Mouse (Mus musculus) forebrain, embryonic 14.5 days (tissue): Measurements from ENCODE around the gene Timp2. TPM values are rescaled to one million over a fixed set of nuclear protein-coding genes. Genes with fewer than 3 reads are reported as not detected.
A peak's percentile ranks its signal among the peaks of the same experiment; 100 is the strongest.

Experiments used
- ATAC-seq: fragments of 200-750 bp; cut with Nextera tagmentation; 2 replicates; pipeline ENCODE4 v1.8.0; 2017; ENCODE audit warnings: mild to moderate bottlenecking, moderate library complexity
- DNase-seq: peaks from one replicate; pipeline ENCODE4 v3.0.0-alpha.2; 2015; ENCODE audit warnings: low spot score
- H3K27ac ChIP-seq: fragments of 300-500 bp; sonication (generic); 2 replicates; pipeline ENCODE4 v1.5.1; 2014; ENCODE audit warnings: low read depth, mild to moderate bottlenecking, control low read depth, low read length, moderate library complexity
- H3K27me3 ChIP-seq: fragments of 300-500 bp; sonication (generic); replicated peaks from 2 replicates; pipeline ENCODE4 v1.6.1; 2014; ENCODE audit warnings: low read length, control low read depth, mixed read lengths; ENCODE audit not compliant: control insufficient read depth, insufficient read depth
- H3K36me3 ChIP-seq: fragments of 300-500 bp; sonication (generic); 2 replicates; pipeline ENCODE4 v1.6.1; 2014; ENCODE audit warnings: low read length, control low read depth; ENCODE audit not compliant: control insufficient read depth, insufficient read depth
- H3K4me1 ChIP-seq: fragments of 300-500 bp; sonication (generic); 2 replicates; pipeline ENCODE4 v1.6.1; 2014; ENCODE audit warnings: antibody characterized with exemption, low read length, control low read depth; ENCODE audit not compliant: control insufficient read depth, insufficient read depth
- H3K4me2 ChIP-seq: fragments of 300-500 bp; sonication (generic); 2 replicates; pipeline ENCODE4 v1.6.1; 2014; ENCODE audit warnings: mild to moderate bottlenecking, control low read depth, low read length
- H3K4me3 ChIP-seq: fragments of 300-500 bp; sonication (generic); 2 replicates; pipeline ENCODE4 v1.5.1; 2014; ENCODE audit warnings: low read depth, low read length, control low read depth
- H3K9ac ChIP-seq: fragments of 300-500 bp; sonication (generic); 2 replicates; pipeline ENCODE4 v1.6.1; 2014; ENCODE audit warnings: mild to moderate bottlenecking, low read length, control low read depth, moderate library complexity
- H3K9me3 ChIP-seq: fragments of 300-500 bp; sonication (generic); replicated peaks from 2 replicates; pipeline ENCODE4 v1.6.1; 2016; ENCODE audit warnings: low read length, control low read depth, mixed read lengths; ENCODE audit not compliant: control insufficient read depth
- WGBS: fragments of 180-500 bp; shearing (Covaris S2); extraction: QIAGEN DNeasy Blood & Tissue Kit; methylation state at CpG from one replicate; pipeline ENCODE4 v1.1.7; 2014; 5-methylcytosine and 5-hydroxymethylcytosine counted together
- polyA plus RNA-seq: library from polyadenylated mRNA; unstranded; fragments of >200 nt; fragmentation: Nextera tagmentation; extraction: Ambion mirVana; gene quantifications from 2 replicates; pipeline ENCODE4 v1.2.1, GENCODE M21; 2014

Timp2 gene
- polyA plus RNA-seq, 1 experiment from 2014 or later: 62.9 TPM

DNA sequence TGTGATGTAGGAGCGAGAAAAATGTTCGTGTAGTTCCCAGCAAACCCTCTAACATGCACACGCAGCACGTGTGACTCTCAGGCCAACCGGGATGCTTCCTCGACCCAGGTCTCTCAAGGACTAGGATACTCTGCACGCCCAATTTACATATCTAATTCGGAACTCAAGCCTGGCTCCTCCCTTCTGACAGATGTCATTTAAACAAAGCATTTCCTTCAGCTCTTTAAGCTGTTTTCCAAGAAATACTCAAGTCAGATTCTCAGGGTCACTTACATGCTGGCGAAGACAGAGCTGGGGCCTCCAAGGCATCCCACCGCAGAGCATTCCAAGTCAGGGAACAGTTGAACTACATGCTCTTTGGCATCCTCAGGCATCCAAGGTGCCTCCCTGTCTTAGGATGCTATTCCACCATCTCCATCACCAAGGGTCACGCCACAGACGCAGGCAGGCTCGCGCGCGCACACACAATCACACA lies 66.5 kb downstream of the Timp2 start:
- no peak for ATAC-seq
- Histone ChIP-seq H3K9me3 (no peaks in the 10 kb centered on the region), H3K4me2 (peak overlapping the region; percentile 68), H3K27me3 (no peaks in the 10 kb centered on the region), H3K36me3 (peaks cover 36% of the 10 kb centered on the region), H3K4me1 (peaks cover 14% of the 10 kb centered on the region), H3K9ac (peak overlapping the region; percentile 67), H3K4me3 (peak overlapping the region; percentile 64), H3K27ac (no peak overlapping the region)
- WGBS: 2% methylated on average over 16 of the region's 16 CpGs
- DNase-seq: no peak

DNA sequence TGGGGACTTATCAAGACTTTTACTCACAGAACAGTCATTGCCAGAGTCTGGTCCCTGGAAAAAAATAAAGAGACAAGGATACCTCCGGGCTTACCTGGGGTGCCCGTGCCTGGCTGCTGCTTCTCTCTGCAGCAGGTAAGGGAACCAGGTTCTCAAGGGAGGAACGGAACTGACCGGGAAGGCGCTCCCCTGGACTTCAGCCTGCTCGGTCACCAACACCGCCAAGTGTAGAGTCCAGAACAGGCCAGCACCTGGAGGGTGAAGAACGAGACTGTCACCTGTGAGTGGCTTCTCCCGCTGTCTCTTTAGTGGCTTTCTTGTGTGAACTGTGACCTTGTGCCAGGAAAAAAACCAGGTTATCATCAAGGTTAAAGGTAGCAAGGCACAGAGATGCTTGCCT lies 68.0 kb downstream of the Timp2 start:
- WGBS: 96% methylated on average over 9 of the region's 9 CpGs
- no peak overlapping the region for H3K4me3 ChIP-seq
- DNase-seq (no peak), ATAC-seq (no peak)
- no peaks in the 10 kb centered on the region for H3K27me3 ChIP-seq
- H3K9me3 ChIP-seq: no peaks in the 10 kb centered on the region
- peaks cover 51% of the 10 kb centered on the region for H3K36me3 ChIP-seq
- peaks cover 14% of the 10 kb centered on the region for H3K4me1 ChIP-seq
- no peak overlapping the region for H3K9ac ChIP-seq
- H3K4me2 ChIP-seq: no peak overlapping the region
- no peak overlapping the region for H3K27ac ChIP-seq

DNA sequence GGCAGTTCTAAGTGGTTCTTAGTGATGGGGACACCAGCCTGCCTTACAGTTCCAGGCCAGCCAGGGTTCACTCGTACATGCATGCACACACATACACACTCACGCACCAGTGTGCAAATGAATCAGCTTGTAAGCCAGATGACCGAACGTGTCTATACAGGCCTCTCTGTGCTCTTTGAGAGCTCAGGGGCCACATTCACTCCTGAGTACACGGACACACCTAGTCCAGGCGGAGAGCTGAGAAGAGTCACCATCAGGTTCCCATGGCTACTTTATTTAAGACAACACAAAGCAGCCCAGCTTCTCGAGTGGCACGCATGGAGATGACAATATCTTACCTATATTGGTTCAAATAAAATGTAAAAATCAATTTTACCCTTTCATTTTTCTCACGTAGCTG lies 69.1 kb downstream of the Timp2 start:
- Histone ChIP-seq H3K36me3 (peaks cover 62% of the 10 kb centered on the region), H3K4me1 (peaks cover 14% of the 10 kb centered on the region), H3K9ac (no peak overlapping the region), H3K27me3 (no peaks in the 10 kb centered on the region), H3K4me3 (no peak overlapping the region), H3K4me2 (no peak overlapping the region), H3K27ac (no peak overlapping the region), H3K9me3 (no peaks in the 10 kb centered on the region)
- 94% methylated on average over 9 of the region's 9 CpGs for WGBS
- DNase-seq: no peak
- no peak for ATAC-seq

DNA sequence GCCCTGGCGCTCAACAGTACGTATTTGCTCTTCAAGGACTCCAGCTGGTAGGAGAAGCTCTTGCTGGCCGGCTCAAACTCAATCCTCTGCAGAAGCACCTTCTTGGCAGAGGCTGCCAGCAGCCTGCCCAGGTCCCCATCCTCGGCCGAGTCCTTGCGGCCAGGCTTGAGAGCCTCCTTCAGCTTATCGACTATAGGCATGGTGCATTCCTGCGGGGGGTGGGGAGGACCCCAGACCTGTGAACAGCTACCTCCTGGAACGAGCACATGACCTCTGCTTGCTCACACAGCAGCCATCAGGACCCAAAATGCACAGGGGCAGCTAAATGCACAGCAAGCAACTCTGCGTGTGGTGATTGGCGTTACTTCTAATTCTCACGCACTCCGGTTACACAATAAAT lies 69.7 kb downstream of the Timp2 start:
- no peak overlapping the region for H3K9ac ChIP-seq
- H3K36me3 ChIP-seq: peaks cover 68% of the 10 kb centered on the region
- ATAC-seq (no peak), DNase-seq (no peak)
- peaks cover 11% of the 10 kb centered on the region for H3K4me1 ChIP-seq
- WGBS: 91% methylated on average over 13 of the region's 13 CpGs
- H3K9me3 ChIP-seq: no peaks in the 10 kb centered on the region
- no peak overlapping the region for H3K27ac ChIP-seq
- no peak overlapping the region for H3K4me2 ChIP-seq
- no peak overlapping the region for H3K4me3 ChIP-seq
- H3K27me3 ChIP-seq: no peaks in the 10 kb centered on the region

DNA sequence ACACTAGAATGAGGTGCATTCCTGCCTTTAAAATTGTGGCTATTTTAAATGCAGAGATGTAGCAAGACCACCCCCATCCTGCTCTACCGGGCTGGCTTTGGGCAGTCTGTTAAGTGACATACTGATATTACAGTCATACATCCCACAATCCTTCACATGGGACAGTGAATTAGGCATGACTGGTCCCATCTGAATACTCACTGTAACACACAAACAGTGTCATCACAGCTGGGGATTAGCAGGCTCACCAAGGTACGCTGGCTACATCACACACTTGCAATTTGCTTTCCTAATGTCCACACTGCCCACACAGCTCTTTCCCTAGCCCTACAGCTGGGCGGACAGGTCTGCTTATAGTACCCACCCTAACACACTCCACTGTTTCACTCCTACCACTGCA lies 75.3 kb downstream of the Timp2 start:
- DNase-seq (no peak), ATAC-seq (no peak)
- Histone ChIP-seq H3K4me1 (no peaks in the 10 kb centered on the region), H3K9ac (no peak overlapping the region), H3K36me3 (peaks cover 98% of the 10 kb centered on the region), H3K4me2 (no peak overlapping the region), H3K4me3 (no peak overlapping the region), H3K27ac (no peak overlapping the region), H3K9me3 (no peaks in the 10 kb centered on the region), H3K27me3 (no peaks in the 10 kb centered on the region)
- WGBS: 94% methylated on average over 3 of the region's 3 CpGs

DNA sequence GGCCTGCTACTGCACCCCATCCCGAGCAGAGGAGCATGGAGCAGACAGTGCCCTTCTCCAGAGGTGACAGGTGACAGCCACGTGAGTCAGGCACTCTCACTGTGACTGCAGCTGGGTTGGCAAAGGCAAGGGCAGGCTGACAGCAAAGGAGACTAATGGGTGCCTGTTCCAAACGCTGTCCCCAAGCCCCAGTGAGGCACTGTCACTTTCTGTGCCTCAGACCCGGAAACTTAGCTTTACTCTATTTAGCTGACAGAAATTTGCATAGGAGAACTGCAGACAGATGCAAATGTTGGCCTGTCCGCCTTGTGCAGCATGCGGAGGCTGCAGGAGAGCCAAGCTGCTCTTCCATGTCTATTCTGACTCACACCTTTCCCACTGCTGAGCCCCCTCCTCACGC lies 79.2 kb downstream of the Timp2 start:
- ATAC-seq (no peak), DNase-seq (no peak)
- H3K9me3 ChIP-seq: no peaks in the 10 kb centered on the region
- H3K9ac ChIP-seq: no peak overlapping the region
- no peaks in the 10 kb centered on the region for H3K4me1 ChIP-seq
- H3K27ac ChIP-seq: no peak overlapping the region
- no peak overlapping the region for H3K4me3 ChIP-seq
- H3K4me2 ChIP-seq: no peak overlapping the region
- no peaks in the 10 kb centered on the region for H3K27me3 ChIP-seq
- 89% methylated on average over 7 of the region's 7 CpGs for WGBS
- H3K36me3 ChIP-seq: peaks cover 99% of the 10 kb centered on the region

DNA sequence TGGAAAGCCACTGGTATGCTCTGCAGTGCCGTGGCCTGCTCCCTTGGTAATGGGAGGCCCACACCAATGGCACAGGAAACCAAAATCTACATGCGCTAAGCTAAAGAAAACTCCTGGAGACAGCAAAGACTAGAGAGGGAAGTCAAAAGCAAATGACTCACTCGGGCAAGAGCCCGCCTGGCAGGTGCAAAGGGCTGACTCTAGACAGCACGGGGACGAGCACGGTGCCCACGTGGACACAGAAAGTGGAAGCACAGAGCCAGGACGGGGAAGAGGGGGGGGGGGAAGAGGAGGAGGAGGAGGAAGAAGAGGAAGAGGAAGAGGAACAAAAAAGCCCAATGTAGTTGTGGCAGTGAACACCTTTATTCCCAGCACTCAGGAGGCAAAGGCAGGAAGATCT lies 80.4 kb downstream of the Timp2 start:
- Histone ChIP-seq H3K27me3 (no peaks in the 10 kb centered on the region), H3K9ac (no peak overlapping the region), H3K36me3 (peaks cover 96% of the 10 kb centered on the region), H3K27ac (no peak overlapping the region), H3K4me1 (no peaks in the 10 kb centered on the region), H3K4me2 (no peak overlapping the region), H3K9me3 (no peaks in the 10 kb centered on the region), H3K4me3 (no peak overlapping the region)
- WGBS: 94% methylated on average over 9 of the region's 9 CpGs
- ATAC-seq (no peak), DNase-seq (no peak)

DNA sequence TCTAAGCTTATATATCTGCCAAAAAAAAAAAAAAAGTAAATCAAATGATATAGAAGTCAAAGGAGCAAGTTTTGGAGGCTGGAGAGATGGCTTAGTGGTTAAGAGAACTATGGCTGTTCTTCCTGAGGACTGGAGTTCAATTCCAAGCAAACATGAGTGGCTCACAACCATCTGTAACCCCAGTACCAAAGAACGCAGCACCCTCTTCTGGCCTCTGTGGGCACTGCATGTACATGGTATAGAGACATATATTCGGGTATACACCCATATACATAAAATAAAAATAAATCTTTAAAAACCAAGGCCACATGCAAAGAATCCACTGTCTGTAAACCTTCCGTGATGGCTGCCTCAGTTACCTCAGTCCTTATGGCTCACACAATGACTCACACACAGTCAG lies 85.7 kb downstream of the Timp2 start:
- no peak for DNase-seq

DNA sequence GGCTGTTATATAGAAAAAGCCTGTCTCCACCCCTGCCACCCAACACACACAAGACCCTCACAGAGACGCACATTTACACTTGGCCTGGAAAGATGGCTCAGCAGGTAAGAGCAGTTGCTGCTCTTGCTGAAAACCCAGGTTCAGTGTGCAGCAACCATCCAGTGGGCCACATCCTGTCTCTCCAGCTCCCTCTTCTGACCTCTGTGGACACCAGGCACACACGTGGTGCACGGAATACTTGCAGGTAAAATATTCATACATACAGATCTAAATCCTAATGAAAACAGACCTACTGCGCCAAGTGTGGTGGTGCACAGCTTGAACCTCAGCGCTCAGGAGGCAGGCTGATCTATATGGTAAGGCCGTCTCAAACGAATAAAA lies 88.9 kb downstream of the Timp2 start:
- Histone ChIP-seq H3K27me3 (no peaks in the 10 kb centered on the region), H3K4me3 (no peak overlapping the region), H3K4me2 (no peak overlapping the region), H3K36me3 (peaks cover 94% of the 10 kb centered on the region), H3K9me3 (no peaks in the 10 kb centered on the region), H3K9ac (no peak overlapping the region), H3K27ac (no peak overlapping the region), H3K4me1 (no peaks in the 10 kb centered on the region)
- ATAC-seq: no peak
- no peak for DNase-seq
- 94% methylated on average over 7 of the region's 7 CpGs for WGBS

More for the DNA sequence above, 85.7 kb downstream of the Timp2 start:
- Histone ChIP-seq H3K27me3 (no peaks in the 10 kb centered on the region), H3K36me3 (peaks cover 94% of the 10 kb centered on the region), H3K9ac (no peak overlapping the region), H3K4me1 (no peaks in the 10 kb centered on the region), H3K9me3 (no peaks in the 10 kb centered on the region), H3K27ac (no peak overlapping the region), H3K4me2 (no peak overlapping the region), H3K4me3 (no peak overlapping the region)
- ATAC-seq: no peak
- WGBS: 90% methylated on average over 3 of the region's 3 CpGs
